Mouse (Mus musculus) skeletal muscle tissue, adult 2 months (tissue): Measurements from ENCODE around the gene Prrt1.

ENCODE experiments used
- DNase-seq: peaks from one replicate; pipeline ENCODE4 v3.0.0-alpha.2; 2012; ENCODE audit warnings: low read depth, low spot score

The Prrt1 gene

DNA sequence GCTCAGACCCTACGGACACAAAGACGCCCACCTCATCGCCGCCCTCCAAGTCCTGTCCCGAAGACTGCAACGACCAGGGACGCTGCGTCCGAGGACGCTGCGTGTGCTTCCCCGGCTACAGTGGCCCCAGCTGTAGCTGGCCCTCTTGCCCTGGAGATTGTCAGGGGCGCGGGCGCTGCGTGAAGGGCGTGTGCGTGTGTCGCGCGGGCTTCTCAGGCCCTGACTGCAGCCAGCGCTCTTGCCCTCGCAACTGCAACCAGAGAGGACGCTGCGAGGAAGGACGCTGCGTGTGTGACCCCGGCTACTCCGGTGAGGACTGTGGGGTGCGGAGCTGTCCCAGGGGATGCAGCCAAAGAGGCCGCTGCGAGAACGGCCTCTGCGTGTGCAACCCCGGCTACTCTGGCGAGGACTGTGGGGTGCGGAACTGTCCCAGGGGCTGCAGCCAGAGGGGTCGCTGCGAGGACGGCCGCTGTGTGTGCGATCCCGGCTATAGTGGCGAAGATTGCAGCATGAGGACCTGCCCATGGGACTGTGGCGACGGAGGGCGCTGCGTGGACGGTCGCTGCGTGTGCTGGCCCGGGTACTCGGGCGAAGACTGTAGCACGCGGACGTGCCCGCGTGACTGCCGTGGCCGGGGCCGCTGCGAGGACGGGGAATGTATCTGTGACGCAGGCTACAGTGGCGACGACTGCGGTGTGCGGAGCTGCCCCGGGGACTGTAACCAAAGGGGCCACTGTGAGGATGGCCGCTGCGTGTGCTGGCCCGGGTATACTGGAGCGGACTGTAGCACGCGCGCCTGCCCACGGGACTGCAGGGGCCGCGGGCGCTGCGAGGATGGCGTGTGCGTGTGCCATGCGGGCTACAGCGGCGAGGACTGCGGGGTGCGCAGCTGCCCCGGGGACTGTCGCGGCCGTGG, 42.1 kb downstream of the Prrt1 start:
- no peak for DNase-seq

DNA sequence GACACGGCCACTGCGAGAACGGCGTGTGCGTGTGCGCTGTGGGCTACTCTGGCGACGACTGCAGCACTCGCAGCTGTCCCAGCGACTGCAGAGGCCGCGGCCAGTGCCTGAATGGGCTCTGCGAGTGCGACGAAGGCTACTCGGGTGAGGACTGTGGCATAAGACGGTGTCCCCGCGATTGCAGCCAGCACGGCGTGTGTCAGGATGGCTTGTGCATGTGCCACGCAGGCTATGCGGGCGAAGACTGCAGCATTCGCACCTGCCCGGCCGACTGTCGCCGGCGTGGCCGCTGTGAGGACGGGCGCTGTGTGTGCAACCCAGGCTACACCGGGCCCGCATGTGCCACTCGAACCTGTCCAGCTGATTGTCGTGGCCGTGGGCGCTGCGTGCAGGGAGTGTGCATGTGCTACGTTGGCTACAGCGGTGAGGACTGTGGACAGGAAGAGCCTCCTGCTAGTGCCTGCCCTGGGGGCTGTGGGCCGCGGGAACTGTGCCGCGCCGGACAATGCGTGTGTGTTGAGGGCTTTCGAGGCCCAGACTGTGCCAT, 43.0 kb downstream of the Prrt1 start:
- DNase-seq, result no peak

- no peak for DNase-seq
These were observed 43.8 kb downstream of the Prrt1 start for GRCm38 (mm10) chr17:34673139-34673538.

DNA sequence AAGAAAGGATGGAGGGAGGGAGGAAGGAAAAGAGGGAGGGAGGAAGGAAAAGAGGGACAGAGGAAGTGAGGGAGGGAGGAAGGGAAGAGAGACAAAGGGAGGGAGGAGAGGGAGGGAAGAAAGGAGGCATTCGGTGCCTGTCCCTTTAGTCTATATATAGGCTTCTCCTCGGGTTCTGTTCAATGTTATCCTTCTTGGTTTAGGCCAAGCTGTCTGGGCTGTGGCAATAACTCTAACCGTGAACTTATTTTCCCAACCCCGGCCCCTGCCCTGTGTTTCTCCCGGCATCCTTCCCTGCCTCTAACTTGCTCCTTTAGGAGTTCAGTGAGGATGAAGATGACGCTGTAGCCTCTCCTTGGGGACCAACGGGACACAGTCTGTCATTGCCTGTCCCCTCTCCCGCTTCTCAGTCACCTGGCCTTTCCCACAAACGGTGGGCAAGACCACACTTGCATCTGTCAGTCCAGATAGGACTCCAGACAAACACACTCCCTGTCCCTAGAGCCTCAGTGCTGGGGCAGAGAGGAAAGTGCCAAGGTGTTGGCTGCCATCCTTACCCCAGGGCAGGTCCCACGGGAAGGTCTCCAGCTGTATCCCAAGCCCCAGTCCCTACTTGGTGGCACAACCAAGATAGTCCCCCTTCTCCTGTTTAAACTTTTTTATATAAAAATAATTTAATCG, 45.3 kb downstream of the Prrt1 start:
- no peak for DNase-seq

- DNase-seq, result no peak
These were observed 46.1 kb downstream of the Prrt1 start for GRCm38 (mm10) chr17:34675205-34676092.

- DNase-seq, result no peak
These were observed 46.7 kb downstream of the Prrt1 start for GRCm38 (mm10) chr17:34676093-34676460.

DNA sequence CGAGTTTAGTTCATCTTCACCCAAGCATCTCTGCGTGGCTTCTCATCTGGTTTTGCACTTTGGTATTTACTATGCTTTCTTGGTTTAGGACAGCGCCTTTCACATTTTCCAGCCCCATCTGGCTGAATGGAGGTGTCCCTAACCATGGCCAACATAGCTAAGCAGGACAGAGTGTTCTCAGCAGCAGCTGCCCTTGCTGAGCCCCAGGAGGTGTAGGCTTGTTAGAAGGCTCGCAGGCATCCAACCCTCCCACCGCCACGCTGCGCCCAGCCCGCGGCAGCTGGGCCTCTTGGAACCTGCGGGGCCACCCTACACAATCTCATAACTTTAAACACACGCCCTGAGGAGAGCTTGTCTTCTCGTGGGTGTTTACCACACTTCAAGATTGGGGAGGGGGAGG, 47.3 kb downstream of the Prrt1 start:
- DNase-seq, result no peak

GRCm38 (mm10) chr17:34680191-34680590, 50.9 kb downstream of the Prrt1 start:
- no peak for DNase-seq

- no peak for DNase-seq
These were observed 51.3 kb downstream of the Prrt1 start for GRCm38 (mm10) chr17:34680621-34681020.

DNA sequence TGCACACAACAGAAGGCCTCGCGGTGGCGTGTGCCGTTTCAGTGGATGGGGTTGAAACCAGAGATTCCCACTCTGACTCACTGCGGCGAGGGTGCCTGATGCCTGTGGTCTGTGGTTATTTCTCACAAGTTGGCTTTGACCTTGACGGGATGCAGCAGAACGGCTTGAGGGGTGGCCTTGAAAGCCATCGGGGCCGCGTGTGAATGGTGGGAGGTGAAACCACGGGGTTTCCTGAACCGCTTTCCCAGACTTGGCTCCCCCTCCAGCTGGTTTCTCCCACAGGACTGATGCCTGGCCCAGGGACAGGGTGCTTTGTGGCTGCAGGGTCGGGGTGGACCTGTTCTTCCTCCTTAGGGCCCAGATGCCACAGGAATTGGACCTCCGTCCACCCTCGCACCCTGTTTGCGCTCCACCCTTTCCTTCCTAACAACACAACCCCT, 51.8 kb downstream of the Prrt1 start:
- no peak for DNase-seq

DNA sequence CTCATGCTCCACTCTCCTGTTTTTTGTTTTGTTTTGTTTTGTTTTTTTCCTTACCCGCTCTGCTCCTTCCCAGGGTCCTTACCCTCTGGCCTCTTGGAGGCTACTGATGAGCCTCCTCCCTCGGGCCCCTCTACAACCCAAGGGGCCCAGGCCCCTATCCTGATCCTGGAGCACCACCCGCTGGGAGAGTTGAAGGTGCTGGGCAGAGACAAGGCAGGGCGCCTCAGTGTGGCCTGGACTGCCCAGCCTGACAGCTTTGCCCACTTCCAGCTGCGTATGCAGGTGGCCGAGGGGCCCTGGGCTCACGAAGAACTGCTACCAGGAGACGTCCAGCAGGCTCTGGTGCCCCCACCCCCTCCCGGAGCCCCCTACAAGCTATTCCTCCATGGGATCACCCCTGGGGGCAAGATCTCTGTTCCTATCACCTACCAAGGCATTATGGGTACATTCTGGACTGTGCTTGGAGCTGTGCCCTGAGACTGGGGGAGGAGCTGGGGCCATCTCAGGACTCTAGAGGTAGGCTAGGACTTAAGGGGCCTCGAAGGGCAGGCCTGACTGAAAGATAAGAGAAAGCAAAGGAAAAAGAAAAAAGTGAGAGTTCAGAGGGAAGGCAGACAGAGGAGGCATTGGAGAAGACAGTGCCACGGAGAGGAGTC, 52.7 kb downstream of the Prrt1 start:
- DNase-seq, result no peak
